ENCODE assay signal across 8 mouse cellular contexts in the genomic region with DNA sequence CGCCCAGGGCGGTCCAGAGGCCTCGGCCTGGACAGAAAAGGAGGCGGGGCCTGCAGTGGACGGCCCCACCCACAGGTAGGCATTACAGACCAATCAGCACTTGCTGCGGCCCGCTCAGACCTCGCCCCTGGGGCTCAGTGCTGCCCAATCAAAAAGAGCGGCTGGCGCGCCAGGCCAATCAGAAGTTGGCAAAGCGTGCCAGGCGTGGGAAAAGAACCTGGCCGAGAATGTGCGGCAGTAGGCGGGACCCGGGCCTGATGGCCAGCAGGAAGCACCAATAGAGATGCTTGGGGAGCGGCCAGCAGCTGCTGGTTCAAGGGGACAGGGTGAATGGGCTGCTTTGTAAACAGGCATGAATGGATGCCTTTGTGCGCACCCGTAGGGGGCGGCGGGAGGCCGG. TPM values are rescaled to one million over a fixed set of nuclear protein-coding genes. Genes with fewer than 3 reads are reported as not detected.
A peak's percentile ranks its signal among the peaks of the same experiment; 100 is the strongest.
DNase-seq lines count a peak whose midpoint lies in the region.

TSS of gene Myh14 (minus strand) at position 41 of the 400 bp plus-strand sequence.

- intact Hi-C loops in gastrocnemius, postnatal 14 days (cut with DNase I; ENCODE audit: low total_unique reads), result no loop called here

- peak; percentile 95 for DNase-seq in adrenal gland, postnatal 14 days
- DNase-seq in embryo, embryonic 11 days, result peak; percentile 94
- DNase-seq in gastrocnemius, postnatal 14 days, result peak; percentile 89
- DNase-seq in hindlimb bud, embryonic 11.5 days (ENCODE audit: extremely low spot score, low read depth, low spot score), result peak; percentile 26
- peak; percentile 87 to 92 for DNase-seq in left cerebral cortex, adult 18-20 months (ENCODE audit: low spot score in 2 of 2)
- DNase-seq in lung, postnatal 25 days (ENCODE audit: low spot score), result peak; percentile 93
- peak; percentile 86 for DNase-seq in retina, postnatal 7 days (ENCODE audit: low read depth, low spot score)
- DNase-seq in yolk sac, embryonic 10.5 days (ENCODE audit: low spot score), result peak; percentile 90

RNA-seq across cellular contexts. Expression of gene Myh14, which starts in this region (rescaled TPM):
- total RNA-seq in adrenal gland, postnatal 14 days (2021), result 3.9 and 5.1 TPM in 2 replicates
- 10 to 100 TPM; 20.6 to 24.4 TPM for total RNA-seq in gastrocnemius, postnatal 14 days (2021)
- 10 to 100 TPM; 22.4 to 24.4 TPM for total RNA-seq in left cerebral cortex, adult 18-20 months (2021)

Comparison
In these comparisons a context has a peak if more than half of its experiments do, and no peak if none do; other contexts are left out.
1. Peak in every context shown above with its lines: DNase-seq.
2. DNase-seq: peak in every context shown above with its lines; median percentile 95 in adrenal gland, postnatal 14 days; 94 in embryo, embryonic 11 days; 93 in lung, postnatal 25 days; 90 in yolk sac, embryonic 10.5 days; 90 in left cerebral cortex, adult 18-20 months; 89 in gastrocnemius, postnatal 14 days; 86 in retina, postnatal 7 days; 26 in hindlimb bud, embryonic 11.5 days.